In genomic region chr11:20829993-20830685, GRCm38 (mm10) we compare ENCODE assay signal across 8 mouse cellular contexts. TPM values are rescaled to one million over a fixed set of nuclear protein-coding genes. Genes with fewer than 3 reads are reported as not detected.
DNase-seq lines count a peak whose midpoint lies in the region; ATAC-seq and TF ChIP-seq lines count a peak whose summit lies in the region.

No protein-coding gene starts in this region.

- peak overlapping the region; percentile 83 for H3K4me2 ChIP-seq in embryonic facial prominence, embryonic 13.5 days
- peak overlapping the region; percentile 82 for H3K4me2 ChIP-seq in lung, embryonic 14.5 days

- H3K9me3 ChIP-seq in E14TG2a.4 (ENCODE audit: low read length): no peaks in the 10 kb centered on the region
- H3K9me3 ChIP-seq in embryonic facial prominence, embryonic 13.5 days: no peaks in the 10 kb centered on the region
- H3K9me3 ChIP-seq in lung, embryonic 14.5 days (ENCODE audit: low read depth, low read length): no peaks in the 10 kb centered on the region

- 10% methylated on average over 23 of the region's 23 CpGs for WGBS in embryonic facial prominence, embryonic 13.5 days
- WGBS in lung, embryonic 14.5 days: 10% methylated on average over 23 of the region's 23 CpGs

- H3K4me1 ChIP-seq in E14TG2a.4 (replicated peaks; ENCODE audit: low read depth, low read length): peaks cover 16% of the 10 kb centered on the region
- H3K4me1 ChIP-seq in embryonic facial prominence, embryonic 13.5 days: peaks cover 36% of the 10 kb centered on the region
- peaks cover 15% of the 10 kb centered on the region for H3K4me1 ChIP-seq in lung, embryonic 14.5 days (ENCODE audit: insufficient read depth)

- H3K27me3 ChIP-seq in E14TG2a.4 (ENCODE audit: insufficient read depth, low read length): peaks cover 22% of the 10 kb centered on the region
- peaks cover 12% of the 10 kb centered on the region; the same call in 1 of the 2 replicates for H3K27me3 ChIP-seq in embryonic facial prominence, embryonic 13.5 days
- no peaks in the 10 kb centered on the region for H3K27me3 ChIP-seq in lung, embryonic 14.5 days (ENCODE audit: insufficient read depth, low read length)

- TF ChIP-seq CTCF in E14TG2a.4 (conservative IDR thresholded peaks at IDR 0.05; ENCODE audit: low read length): no peak
- TF ChIP-seq CTCF in lung, embryonic 14.5 days (IDR thresholded peaks at IDR 0.05; ENCODE audit: low read depth): no peak

- H3K27ac ChIP-seq in embryonic facial prominence, embryonic 13.5 days: peak overlapping the region; percentile 92
- H3K27ac ChIP-seq in lung, embryonic 14.5 days (ENCODE audit: low read depth): peak overlapping the region; percentile 90

- peak; percentile 32; the same call in 1 of the 2 replicates for ATAC-seq in embryonic facial prominence, embryonic 13.5 days (ENCODE audit: insufficient number of reproducible peaks, insufficient read depth, low FRiP score, low TSS enrichment, low read depth)
- peak; percentile 44 for ATAC-seq in inflammation-experienced regulatory T-cells, adult 6 months
- ATAC-seq in lung, embryonic 14.5 days (ENCODE audit: insufficient read depth): peak; percentile 2

- peaks cover 39% of the 10 kb centered on the region for H3K36me3 ChIP-seq in E14TG2a.4 (ENCODE audit: insufficient read depth, low read length)
- H3K36me3 ChIP-seq in embryonic facial prominence, embryonic 13.5 days: peaks cover 26% of the 10 kb centered on the region
- H3K36me3 ChIP-seq in lung, embryonic 14.5 days (ENCODE audit: insufficient read depth): peaks cover 21% of the 10 kb centered on the region

- peak overlapping the region; percentile 90 for H3K4me3 ChIP-seq in E14TG2a.4 (replicated peaks; ENCODE audit: low read length)
- peak overlapping the region; percentile 90 for H3K4me3 ChIP-seq in embryonic facial prominence, embryonic 13.5 days
- H3K4me3 ChIP-seq in lung, embryonic 14.5 days (ENCODE audit: low read depth, low read length): peak overlapping the region; percentile 92

- H3K9ac ChIP-seq in embryonic facial prominence, embryonic 13.5 days: peak overlapping the region; percentile 95
- H3K9ac ChIP-seq in lung, embryonic 14.5 days: peak overlapping the region; percentile 96

- peak; percentile 31 for DNase-seq in embryo, embryonic 11.5 days (ENCODE audit: low read depth, low spot score)
- DNase-seq in embryo, embryonic 11 days: no peak
- peak; percentile 61 for DNase-seq in lung, embryonic 14.5 days
- DNase-seq in retina, postnatal 1 day: peak; percentile 70
- DNase-seq in thymus, postnatal 25 days: no peak

RNA-seq across cellular contexts. Expression of gene Lgalsl, which starts 0.7 kb away (rescaled TPM):
- 55.0 and 60.6 TPM in 2 replicates for polyA plus RNA-seq in embryonic facial prominence, embryonic 13.5 days (2015; fragmentation: Nextera tagmentation; extraction: Ambion mirVana)
- polyA plus RNA-seq in inflammation-experienced regulatory T-cells, adult 6 months (2017; shearing (Covaris generic)): 10 to 100 TPM; 15.8 to 23.3 (median 15.8) TPM
- polyA plus RNA-seq in lung, embryonic 14.5 days (2014; fragmentation: Nextera tagmentation; extraction: Ambion mirVana): 46.5 and 50.4 TPM in 2 replicates

Comparison
In these comparisons a context has a peak if more than half of its experiments do, and no peak if none do; other contexts are left out.
1. DNase-seq: peak in embryo, embryonic 11.5 days (single experiment), lung, embryonic 14.5 days (single experiment) and retina, postnatal 1 day (single experiment); none in embryo, embryonic 11 days (single experiment) and thymus, postnatal 25 days (single experiment).
2. Peak in every context shown above with its lines, with median percentiles within 50 percentile points of each other: H3K4me3 ChIP-seq and ATAC-seq.